Mouse (Mus musculus) neural tube, embryonic 13.5 days (tissue): ENCODE measurements around the gene Dcst2. TPM values are rescaled to one million over a fixed set of nuclear protein-coding genes. Genes with fewer than 3 reads are reported as not detected.

Experiments
- ATAC-seq: fragments of 200-750 bp; cut with Nextera tagmentation; 2 replicates; pipeline ENCODE4 v1.8.0; 2017; ENCODE audit warnings: low read depth, mild to moderate bottlenecking, moderate TSS enrichment, moderate library complexity
- H3K27ac ChIP-seq: fragments of 300-500 bp; sonication (generic); replicated peaks from 2 replicates; pipeline ENCODE4 v1.5.1; 2015; ENCODE audit warnings: moderate library complexity, mild to moderate bottlenecking, inconsistent platforms
- H3K27me3 ChIP-seq: fragments of 300-500 bp; sonication (generic); 2 replicates; pipeline ENCODE4 v1.6.1; 2015; ENCODE audit warnings: mild to moderate bottlenecking, inconsistent platforms
- H3K36me3 ChIP-seq: fragments of 300-500 bp; sonication (generic); 2 replicates; pipeline ENCODE4 v1.6.1; 2015; ENCODE audit warnings: mild to moderate bottlenecking, inconsistent platforms
- H3K4me1 ChIP-seq: fragments of 300-500 bp; sonication (generic); replicated peaks from 2 replicates; pipeline ENCODE4 v1.6.1; 2015; ENCODE audit warnings: inconsistent platforms
- H3K4me2 ChIP-seq: fragments of 300-500 bp; sonication (generic); 2 replicates; pipeline ENCODE4 v1.6.1; 2015; ENCODE audit warnings: inconsistent platforms, mild to moderate bottlenecking, moderate library complexity
- H3K4me3 ChIP-seq: fragments of 300-500 bp; sonication (generic); 2 replicates; pipeline ENCODE4 v1.5.1; 2015; ENCODE audit warnings: mild to moderate bottlenecking, inconsistent platforms
- H3K9ac ChIP-seq: fragments of 300-500 bp; sonication (generic); 2 replicates; pipeline ENCODE4 v1.6.1; 2015; ENCODE audit warnings: moderate library complexity, mild to moderate bottlenecking, inconsistent platforms
- H3K9me3 ChIP-seq: fragments of 300-500 bp; sonication (generic); 2 replicates; pipeline ENCODE4 v1.6.1; 2016; ENCODE audit warnings: inconsistent platforms
- WGBS: fragments of 180-500 bp; shearing (Covaris S2); methylation state at CpG from one replicate; pipeline ENCODE4 v1.1.7; 2015; 5-methylcytosine and 5-hydroxymethylcytosine counted together
- polyA plus RNA-seq: library from polyadenylated mRNA; unstranded; fragments of >200 nt; fragmentation: Nextera tagmentation; extraction: Ambion mirVana; gene quantifications from 2 replicates; pipeline ENCODE4 v1.2.1, GENCODE M21; 2015

The Dcst2 gene
- polyA plus RNA-seq, 1 experiment from 2014 or later = 0.17 TPM

DNA sequence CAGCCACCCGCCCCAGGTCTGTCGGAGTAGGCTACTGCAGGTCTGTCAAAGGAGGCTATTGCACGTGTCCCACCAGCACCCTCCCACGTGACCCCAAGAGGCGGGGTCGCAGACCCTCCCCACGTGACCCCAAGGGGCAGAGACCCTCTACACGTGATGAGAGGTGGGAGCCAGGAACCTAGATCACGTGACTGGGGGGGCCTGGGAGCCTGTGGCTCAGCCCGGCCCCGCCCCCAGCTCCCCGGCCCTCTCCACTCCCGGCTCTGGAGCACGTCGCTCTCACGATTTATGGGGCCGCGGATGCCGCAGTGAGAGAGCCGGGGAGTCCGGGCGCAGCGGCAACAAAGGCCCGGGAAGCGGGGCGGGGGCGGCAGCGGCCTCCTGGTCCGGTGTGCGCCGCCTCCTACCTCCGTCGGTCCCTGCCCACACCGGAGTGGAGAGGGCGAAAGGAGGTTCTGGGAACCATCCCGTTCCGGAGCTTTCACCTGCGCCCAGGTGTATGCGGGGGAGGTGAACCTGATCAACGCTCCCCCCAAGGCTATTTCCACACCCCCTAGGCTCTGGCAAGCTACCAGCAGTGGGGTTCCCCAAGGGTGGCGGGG is 41.1 kb upstream of the Dcst2 start:
- no peaks in the 10 kb centered on the region for H3K9me3 ChIP-seq
- peak overlapping the region; percentile 83 for H3K4me2 ChIP-seq
- peak overlapping the region; percentile 76 for H3K4me3 ChIP-seq
- peaks cover 73% of the 10 kb centered on the region for H3K4me1 ChIP-seq
- peaks cover 22% of the 10 kb centered on the region for H3K27me3 ChIP-seq
- 0 out of 2 replicates have a peak, but pooled peaks cover 8% of the 10 kb centered on the region for H3K36me3 ChIP-seq
- peak overlapping the region; percentile 97 for H3K27ac ChIP-seq
- H3K9ac ChIP-seq = peak overlapping the region; percentile 96
- ATAC-seq = peak; percentile 45
- WGBS = under 1% methylated on average over 40 of the region's 41 CpGs

DNA sequence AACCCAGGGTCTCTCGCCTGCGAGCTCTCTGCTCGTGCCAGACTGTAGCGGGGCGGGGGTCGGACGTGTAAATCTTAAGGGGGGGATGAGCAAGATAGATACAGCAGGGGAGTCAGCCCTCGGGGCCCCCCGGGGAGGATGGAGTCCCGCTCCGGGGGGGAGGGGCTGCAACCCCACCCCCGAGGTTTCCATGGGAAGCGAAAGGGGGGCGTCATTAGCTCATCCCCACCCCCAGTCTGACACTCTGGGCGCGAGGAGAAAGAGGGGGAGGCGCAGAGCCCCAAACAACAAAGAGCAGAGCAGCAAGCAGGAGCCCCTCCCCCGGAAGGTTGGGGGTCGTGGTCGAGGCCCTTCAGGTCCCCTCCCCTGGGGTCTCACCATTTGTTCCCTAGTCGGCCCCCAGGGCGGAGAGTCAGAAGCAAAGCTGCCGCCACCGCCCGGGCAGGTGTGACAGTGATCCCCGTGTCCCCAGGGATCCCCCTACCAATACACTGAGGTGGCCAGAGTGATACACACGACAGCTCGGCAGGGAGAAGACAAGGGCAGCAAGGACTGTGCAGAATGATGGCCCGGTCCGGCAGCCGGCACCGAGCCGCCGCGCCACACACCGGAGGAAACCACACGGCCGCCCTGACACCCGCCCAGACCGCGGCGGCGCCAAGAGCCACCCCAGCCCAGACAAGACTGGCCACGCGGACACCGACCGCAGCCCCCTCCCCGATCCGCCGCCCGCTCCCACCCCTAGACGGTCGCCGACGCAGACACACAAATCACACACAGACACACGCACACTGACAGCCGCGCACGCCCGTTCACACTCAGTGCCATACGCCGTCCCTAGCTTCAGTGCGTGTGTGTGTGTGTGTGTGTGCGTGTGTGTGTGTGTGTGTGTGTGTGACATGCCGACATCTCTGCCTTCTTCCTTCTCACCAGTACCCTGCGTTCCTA is 40.3 kb upstream of the Dcst2 start:
- Histone ChIP-seq H3K27me3 (peaks cover 15% of the 10 kb centered on the region), H3K4me2 (peak overlapping the region; percentile 83), H3K36me3 (no peaks in the 10 kb centered on the region), H3K9me3 (no peaks in the 10 kb centered on the region), H3K4me3 (peak overlapping the region; percentile 76), H3K27ac (peak overlapping the region; percentile 97), H3K4me1 (peaks cover 65% of the 10 kb centered on the region), H3K9ac (peak overlapping the region; percentile 96)
- WGBS = under 1% methylated on average over 66 of the region's 66 CpGs
- ATAC-seq = peak; percentile 38

GRCm38 (mm10) chr3:89322131-89322500 is 39.7 kb upstream of the Dcst2 start:
- WGBS = 0% methylated on average over 14 of the region's 14 CpGs
- Histone ChIP-seq H3K27ac (peak overlapping the region; percentile 97), H3K4me1 (peaks cover 61% of the 10 kb centered on the region), H3K4me3 (peak overlapping the region; percentile 76), H3K36me3 (no peaks in the 10 kb centered on the region), H3K27me3 (peaks cover 14% of the 10 kb centered on the region), H3K9ac (peak overlapping the region; percentile 96), H3K9me3 (no peaks in the 10 kb centered on the region), H3K4me2 (peak overlapping the region; percentile 83)
- ATAC-seq = peak; percentile 4; the same call in 1 of the 2 replicates

GRCm38 (mm10) chr3:89322514-89323165 is 39.1 kb upstream of the Dcst2 start, which contains the start of gene Efna3:
Gene Efna3 (minus strand): TSS chr3:89322965.
- H3K4me2 ChIP-seq = peak within 1 kb of the TSS; percentile 83

GRCm38 (mm10) chr3:89325882-89326281 is 35.9 kb upstream of the Dcst2 start:
- no peaks in the 10 kb centered on the region for H3K9me3 ChIP-seq
- H3K36me3 ChIP-seq = no peaks in the 10 kb centered on the region
- H3K27ac ChIP-seq = no peak overlapping the region
- H3K4me2 ChIP-seq = no peak overlapping the region
- no peak for ATAC-seq
- no peak overlapping the region for H3K4me3 ChIP-seq
- no peak overlapping the region for H3K9ac ChIP-seq
- WGBS = 92% methylated on average over 8 of the region's 8 CpGs
- H3K4me1 ChIP-seq = peaks cover 52% of the 10 kb centered on the region
- H3K27me3 ChIP-seq = no peaks in the 10 kb centered on the region

More at GRCm38 (mm10) chr3:89322514-89323165, 39.1 kb upstream of the Dcst2 start, which contains the start of gene Efna3:
- Histone ChIP-seq H3K4me3 (peak within 1 kb of the TSS; percentile 76), H3K27ac (peak within 1 kb of the TSS; percentile 97), H3K9me3 (no peaks in the 10 kb centered on the region), H3K9ac (peak within 1 kb of the TSS; percentile 96), H3K36me3 (no peaks in the 10 kb centered on the region), H3K27me3 (peaks cover 14% of the 10 kb centered on the region), H3K4me1 (peaks cover 61% of the 10 kb centered on the region)
- peak; percentile 24 for ATAC-seq
- WGBS = under 1% methylated on average over 39 of the region's 53 CpGs

- Histone ChIP-seq H3K4me2 (peak overlapping the region; percentile 32), H3K9me3 (no peaks in the 10 kb centered on the region), H3K9ac (peak overlapping the region; percentile 50; the same call in 1 of the 2 replicates), H3K27me3 (no peaks in the 10 kb centered on the region), H3K36me3 (no peaks in the 10 kb centered on the region), H3K4me1 (peaks cover 52% of the 10 kb centered on the region), H3K27ac (peak overlapping the region; percentile 74), H3K4me3 (no peak overlapping the region)
- peak; percentile 2; the same call in 1 of the 2 replicates for ATAC-seq
- 13% methylated on average over 9 of the region's 9 CpGs for WGBS
These were observed 34.4 kb upstream of the Dcst2 start for GRCm38 (mm10) chr3:89327371-89327870.

- H3K4me2 ChIP-seq = no peak overlapping the region
- ATAC-seq = peak; percentile 17; the same call in 1 of the 2 replicates
- H3K4me3 ChIP-seq = no peak overlapping the region
- WGBS = 13% methylated on average over 4 of the region's 4 CpGs
- H3K4me1 ChIP-seq = peaks cover 57% of the 10 kb centered on the region
- no peaks in the 10 kb centered on the region for H3K27me3 ChIP-seq
- H3K9ac ChIP-seq = no peak overlapping the region; the same call in 1 of the 2 replicates
- no peaks in the 10 kb centered on the region; the same call in 1 of the 2 replicates for H3K36me3 ChIP-seq
- H3K9me3 ChIP-seq = no peaks in the 10 kb centered on the region
- H3K27ac ChIP-seq = peak overlapping the region; percentile 10
These were observed 33.2 kb upstream of the Dcst2 start for GRCm38 (mm10) chr3:89328623-89329022.

- H3K4me3 ChIP-seq = no peak overlapping the region
- no peak for ATAC-seq
- H3K27me3 ChIP-seq = no peaks in the 10 kb centered on the region
- peaks cover 11% of the 10 kb centered on the region for H3K36me3 ChIP-seq
- H3K27ac ChIP-seq = peak overlapping the region; percentile 28; the same call in 1 of the 2 replicates
- no peak overlapping the region for H3K9ac ChIP-seq
- no peak overlapping the region for H3K4me2 ChIP-seq
- no peaks in the 10 kb centered on the region for H3K9me3 ChIP-seq
- peaks cover 60% of the 10 kb centered on the region for H3K4me1 ChIP-seq
- WGBS = 24% methylated on average over 3 of the region's 3 CpGs
These were observed 31.4 kb upstream of the Dcst2 start for GRCm38 (mm10) chr3:89330346-89330745.

- Histone ChIP-seq H3K4me1 (peaks cover 66% of the 10 kb centered on the region), H3K36me3 (peaks cover 11% of the 10 kb centered on the region), H3K4me2 (no peak overlapping the region), H3K9ac (no peak overlapping the region), H3K9me3 (no peaks in the 10 kb centered on the region), H3K27ac (no peak overlapping the region), H3K27me3 (no peaks in the 10 kb centered on the region), H3K4me3 (no peak overlapping the region)
- WGBS = 18% methylated on average over 10 of the region's 10 CpGs
- no peak for ATAC-seq
These were observed 30.8 kb upstream of the Dcst2 start for GRCm38 (mm10) chr3:89330948-89331347.

DNA sequence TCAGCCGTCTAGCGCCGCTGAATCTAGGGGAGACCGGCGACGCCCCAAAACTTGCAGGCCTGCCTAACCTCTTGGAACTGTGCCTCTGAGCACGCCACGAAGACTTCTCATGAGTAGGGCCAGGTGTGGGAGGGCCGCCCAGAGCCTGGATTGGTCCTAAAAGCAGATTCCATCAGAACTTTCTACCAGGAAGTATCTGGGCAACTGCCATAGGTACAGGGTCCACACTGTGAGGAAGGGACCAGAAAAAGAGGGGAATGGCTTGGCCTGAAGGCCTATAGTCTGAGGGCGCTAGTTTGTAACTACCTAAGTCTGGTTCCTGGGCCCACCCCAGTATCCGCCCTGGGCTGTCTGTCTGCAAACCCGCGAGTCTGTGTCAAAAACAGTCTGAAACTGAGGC is 30.2 kb upstream of the Dcst2 start:
- H3K4me1 ChIP-seq = peaks cover 72% of the 10 kb centered on the region
- H3K9ac ChIP-seq = no peak overlapping the region
- WGBS = 73% methylated on average over 13 of the region's 13 CpGs
- H3K4me3 ChIP-seq = no peak overlapping the region
- H3K27me3 ChIP-seq = no peaks in the 10 kb centered on the region
- H3K9me3 ChIP-seq = no peaks in the 10 kb centered on the region
- peaks cover 11% of the 10 kb centered on the region for H3K36me3 ChIP-seq
- H3K4me2 ChIP-seq = no peak overlapping the region
- H3K27ac ChIP-seq = no peak overlapping the region; the same call in 1 of the 2 replicates
- no peak for ATAC-seq

DNA sequence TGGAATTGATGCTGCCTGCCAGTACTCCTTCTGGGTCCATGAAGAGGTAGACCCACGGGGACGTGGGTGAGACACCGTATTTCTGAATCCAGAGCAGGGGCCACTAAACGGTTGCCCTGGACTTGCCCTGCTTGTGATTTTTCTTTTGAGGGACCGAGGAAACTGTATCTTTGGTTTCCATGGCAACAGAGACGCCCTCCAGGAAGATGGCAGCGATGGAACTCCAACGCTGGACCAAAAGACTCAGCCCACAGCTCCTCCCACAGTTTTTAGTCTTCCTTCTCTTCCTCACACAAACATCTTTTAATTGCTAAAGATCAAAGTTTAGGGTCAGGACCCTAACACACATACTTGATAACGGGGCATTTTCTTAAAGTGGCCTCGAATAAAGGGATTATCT is 29.8 kb upstream of the Dcst2 start:
- Histone ChIP-seq H3K9ac (no peak overlapping the region), H3K4me2 (no peak overlapping the region), H3K36me3 (peaks cover 11% of the 10 kb centered on the region), H3K27me3 (no peaks in the 10 kb centered on the region), H3K9me3 (no peaks in the 10 kb centered on the region), H3K27ac (peak overlapping the region; percentile 67), H3K4me3 (no peak overlapping the region), H3K4me1 (peaks cover 74% of the 10 kb centered on the region)
- no peak for ATAC-seq
- 33% methylated on average over 10 of the region's 10 CpGs for WGBS
